Mouse (Mus musculus): ENCODE measurements around the gene Bcl2l13. TPM values are rescaled to one million over a fixed set of nuclear protein-coding genes. Genes with fewer than 3 reads are reported as not detected.

Gene Bcl2l13
- total and polyA plus RNA-seq, 2 experiments from 2014 or later = 30.9 to 32.4 TPM

- H3K36me3 ChIP-seq (replicated peaks; ENCODE audit: control insufficient read depth, insufficient read depth, low read length) = no peaks in the 10 kb centered on the region
- 82% methylated on average over 3 of the region's 3 CpGs for WGBS
- H3K4me3 ChIP-seq (ENCODE audit: low read depth, low read length) = no peak overlapping the region
- no peak overlapping the region for H3K9ac ChIP-seq (replicated peaks; ENCODE audit: low read depth, low read length)
- H3K4me2 ChIP-seq (ENCODE audit: low read depth, low read length) = no peak overlapping the region
- ATAC-seq (ENCODE audit: insufficient read depth, low read depth) (no peak), DNase-seq (ENCODE audit: low spot score) (no peak)
- peaks cover 12% of the 10 kb centered on the region for H3K4me1 ChIP-seq (ENCODE audit: control insufficient read depth, insufficient read depth)
- TF ChIP-seq CTCF (IDR thresholded peaks at IDR 0.05; ENCODE audit: low read depth) (no peak), EP300 (IDR thresholded peaks at IDR 0.05; ENCODE audit: low read depth) (no peak)
- H3K27ac ChIP-seq (ENCODE audit: low read depth) = no peak overlapping the region
- no peaks in the 10 kb centered on the region for H3K9me3 ChIP-seq (replicated peaks; ENCODE audit: control insufficient read depth, low read length)
- no peaks in the 10 kb centered on the region for H3K27me3 ChIP-seq (ENCODE audit: control insufficient read depth, insufficient read depth, low read length)
Measured at GRCm38 (mm10) chr6:120909501-120909900, 73.5 kb downstream of the Bcl2l13 start.

- Histone ChIP-seq H3K36me3 (replicated peaks; ENCODE audit: control insufficient read depth, insufficient read depth, low read length) (no peaks in the 10 kb centered on the region), H3K4me1 (ENCODE audit: control insufficient read depth, insufficient read depth) (peaks cover 12% of the 10 kb centered on the region), H3K27ac (ENCODE audit: low read depth) (no peak overlapping the region), H3K9ac (replicated peaks; ENCODE audit: low read depth, low read length) (no peak overlapping the region), H3K27me3 (ENCODE audit: control insufficient read depth, insufficient read depth, low read length) (no peaks in the 10 kb centered on the region), H3K9me3 (replicated peaks; ENCODE audit: control insufficient read depth, low read length) (no peaks in the 10 kb centered on the region), H3K4me2 (ENCODE audit: low read depth, low read length) (no peak overlapping the region), H3K4me3 (ENCODE audit: low read depth, low read length) (no peak overlapping the region)
- TF ChIP-seq EP300 (IDR thresholded peaks at IDR 0.05; ENCODE audit: low read depth) = no peak
- no peak for TF ChIP-seq CTCF (IDR thresholded peaks at IDR 0.05; ENCODE audit: low read depth)
- 0 out of 2 replicates have a peak, but pooled peaks have one; percentile 21 for ATAC-seq (ENCODE audit: insufficient read depth, low read depth)
- no peak for DNase-seq (ENCODE audit: low spot score)
- WGBS = 55% methylated on average over 13 of the region's 13 CpGs
Measured at GRCm38 (mm10) chr6:120911213-120912007, 75.4 kb downstream of the Bcl2l13 start.

- H3K4me2 ChIP-seq (ENCODE audit: low read depth, low read length) = no peak overlapping the region
- 7% methylated on average over 2 of the region's 2 CpGs for WGBS
- H3K27ac ChIP-seq (ENCODE audit: low read depth) = no peak overlapping the region
- ATAC-seq (ENCODE audit: insufficient read depth, low read depth) = no peak
- no peaks in the 10 kb centered on the region for H3K27me3 ChIP-seq (ENCODE audit: control insufficient read depth, insufficient read depth, low read length)
- H3K9me3 ChIP-seq (replicated peaks; ENCODE audit: control insufficient read depth, low read length) = no peaks in the 10 kb centered on the region
- peaks cover 12% of the 10 kb centered on the region for H3K4me1 ChIP-seq (ENCODE audit: control insufficient read depth, insufficient read depth)
- no peak for DNase-seq (ENCODE audit: low spot score)
- no peaks in the 10 kb centered on the region for H3K36me3 ChIP-seq (replicated peaks; ENCODE audit: control insufficient read depth, insufficient read depth, low read length)
- H3K4me3 ChIP-seq (ENCODE audit: low read depth, low read length) = no peak overlapping the region
- TF ChIP-seq EP300 (IDR thresholded peaks at IDR 0.05; ENCODE audit: low read depth) (no peak), CTCF (IDR thresholded peaks at IDR 0.05; ENCODE audit: low read depth) (no peak)
- no peak overlapping the region for H3K9ac ChIP-seq (replicated peaks; ENCODE audit: low read depth, low read length)
Measured at GRCm38 (mm10) chr6:120912931-120913330, 76.9 kb downstream of the Bcl2l13 start.

- no peaks in the 10 kb centered on the region for H3K27me3 ChIP-seq (ENCODE audit: control insufficient read depth, insufficient read depth, low read length)
- no peak for ATAC-seq (ENCODE audit: insufficient read depth, low read depth)
- WGBS = 81% methylated on average over 8 of the region's 8 CpGs
- H3K9me3 ChIP-seq (replicated peaks; ENCODE audit: control insufficient read depth, low read length) = no peaks in the 10 kb centered on the region
- no peak for DNase-seq (ENCODE audit: low spot score)
- no peak overlapping the region for H3K4me3 ChIP-seq (ENCODE audit: low read depth, low read length)
- H3K4me1 ChIP-seq (ENCODE audit: control insufficient read depth, insufficient read depth) = peaks cover 12% of the 10 kb centered on the region
- no peak for TF ChIP-seq EP300 (IDR thresholded peaks at IDR 0.05; ENCODE audit: low read depth)
- TF ChIP-seq CTCF (IDR thresholded peaks at IDR 0.05; ENCODE audit: low read depth) = no peak
- H3K4me2 ChIP-seq (ENCODE audit: low read depth, low read length) = no peak overlapping the region
- H3K9ac ChIP-seq (replicated peaks; ENCODE audit: low read depth, low read length) = no peak overlapping the region
- no peaks in the 10 kb centered on the region for H3K36me3 ChIP-seq (replicated peaks; ENCODE audit: control insufficient read depth, insufficient read depth, low read length)
- no peak overlapping the region for H3K27ac ChIP-seq (ENCODE audit: low read depth)
Measured at GRCm38 (mm10) chr6:120913783-120914182, 77.8 kb downstream of the Bcl2l13 start.

- DNase-seq (ENCODE audit: low spot score) (no peak), ATAC-seq (ENCODE audit: insufficient read depth, low read depth) (no peak)
- TF ChIP-seq CTCF (IDR thresholded peaks at IDR 0.05; ENCODE audit: low read depth) (no peak), EP300 (IDR thresholded peaks at IDR 0.05; ENCODE audit: low read depth) (no peak)
- WGBS = 70% methylated on average over 4 of the region's 4 CpGs
- no peaks in the 10 kb centered on the region for H3K36me3 ChIP-seq (replicated peaks; ENCODE audit: control insufficient read depth, insufficient read depth, low read length)
- H3K27ac ChIP-seq (ENCODE audit: low read depth) = no peak overlapping the region
- H3K27me3 ChIP-seq (ENCODE audit: control insufficient read depth, insufficient read depth, low read length) = no peaks in the 10 kb centered on the region
- H3K9me3 ChIP-seq (replicated peaks; ENCODE audit: control insufficient read depth, low read length) = no peaks in the 10 kb centered on the region
- no peak overlapping the region for H3K4me3 ChIP-seq (ENCODE audit: low read depth, low read length)
- H3K4me2 ChIP-seq (ENCODE audit: low read depth, low read length) = no peak overlapping the region
- H3K9ac ChIP-seq (replicated peaks; ENCODE audit: low read depth, low read length) = no peak overlapping the region
- peaks cover 12% of the 10 kb centered on the region for H3K4me1 ChIP-seq (ENCODE audit: control insufficient read depth, insufficient read depth)
Measured at GRCm38 (mm10) chr6:120914533-120914910, 78.5 kb downstream of the Bcl2l13 start.
